Mouse (Mus musculus) thymus, postnatal 36 days (tissue): ENCODE results near the gene Lalba.
"Not testable (repeated sequence)": the region's sequence is repeated elsewhere in the genome, so short reads cannot be mapped to it uniquely, and the experiment has no call there.

Experiments
- DNase-seq, 2 experiments: peaks; one replicate each; pipeline ENCODE4 v3.0.0; 2022; ENCODE audit warnings: mixed read lengths in 2 of 2

Lalba gene

DNA sequence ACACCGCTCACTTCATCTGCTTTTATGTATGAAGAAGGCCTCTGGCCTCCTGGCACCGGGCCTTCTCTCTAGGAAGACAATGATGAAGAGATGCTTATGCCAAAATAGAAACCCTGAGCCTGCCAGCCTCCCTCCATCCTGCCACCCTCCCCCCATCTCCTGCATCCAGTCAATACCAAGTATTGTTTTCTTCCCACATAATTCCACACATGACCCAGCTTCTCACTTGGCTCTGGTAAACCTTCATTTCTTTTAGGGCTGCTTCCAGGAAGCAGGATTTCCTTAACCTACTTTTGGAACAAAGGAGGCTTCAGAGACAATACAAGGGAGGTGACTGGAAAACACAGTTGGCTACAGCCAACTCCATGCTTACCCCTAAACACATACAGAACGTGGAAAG, at the start of gene Lalba:
TSS of gene Lalba (minus strand) at position 21 of the 400 bp plus-strand sequence.
- DNase-seq, result no peak

DNA sequence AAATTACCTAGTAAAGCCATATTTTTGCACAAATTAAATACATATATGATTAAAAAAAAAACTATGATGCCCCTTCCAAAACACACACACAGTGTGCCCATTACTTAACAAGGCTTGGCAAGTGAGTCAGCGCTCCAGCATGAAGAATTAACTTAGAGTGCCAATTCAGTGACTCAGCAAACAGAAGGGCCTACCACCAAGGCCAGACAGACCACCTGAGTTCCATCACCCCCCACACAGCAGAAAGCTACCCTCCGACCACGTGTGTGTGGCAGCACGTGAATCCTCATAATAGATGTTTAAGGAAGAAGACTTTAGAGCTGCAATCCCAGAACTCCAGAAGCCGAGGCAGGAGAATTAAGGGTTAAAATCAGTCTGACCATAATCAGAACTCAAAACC, 49.8 kb upstream of the Lalba start:
- no peak for DNase-seq

DNA sequence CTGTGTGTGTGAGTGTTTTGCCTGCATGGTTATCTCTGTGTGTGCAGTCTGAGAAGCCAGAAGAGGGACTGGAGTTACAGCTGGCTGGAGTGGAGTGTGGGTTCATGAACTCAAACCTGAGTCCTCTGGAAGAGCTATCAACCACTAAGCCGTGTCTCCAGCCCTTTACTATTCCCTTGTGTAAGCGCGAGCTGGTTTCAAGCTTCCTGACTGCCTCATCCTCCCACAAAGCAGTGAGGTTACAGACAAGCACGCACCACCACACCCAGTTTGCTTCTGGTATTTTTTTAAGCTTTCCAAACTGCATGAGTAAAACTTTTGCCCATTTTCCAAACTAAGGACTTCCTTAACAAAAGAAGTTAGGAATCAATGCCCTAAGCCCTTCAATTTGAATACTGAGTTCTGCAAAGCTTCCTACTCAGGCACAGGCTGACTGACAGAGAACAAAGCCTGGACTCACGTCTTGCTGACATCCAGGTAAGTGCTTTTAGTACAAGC, 45.6 kb upstream of the Lalba start:
- no peak for DNase-seq

DNA sequence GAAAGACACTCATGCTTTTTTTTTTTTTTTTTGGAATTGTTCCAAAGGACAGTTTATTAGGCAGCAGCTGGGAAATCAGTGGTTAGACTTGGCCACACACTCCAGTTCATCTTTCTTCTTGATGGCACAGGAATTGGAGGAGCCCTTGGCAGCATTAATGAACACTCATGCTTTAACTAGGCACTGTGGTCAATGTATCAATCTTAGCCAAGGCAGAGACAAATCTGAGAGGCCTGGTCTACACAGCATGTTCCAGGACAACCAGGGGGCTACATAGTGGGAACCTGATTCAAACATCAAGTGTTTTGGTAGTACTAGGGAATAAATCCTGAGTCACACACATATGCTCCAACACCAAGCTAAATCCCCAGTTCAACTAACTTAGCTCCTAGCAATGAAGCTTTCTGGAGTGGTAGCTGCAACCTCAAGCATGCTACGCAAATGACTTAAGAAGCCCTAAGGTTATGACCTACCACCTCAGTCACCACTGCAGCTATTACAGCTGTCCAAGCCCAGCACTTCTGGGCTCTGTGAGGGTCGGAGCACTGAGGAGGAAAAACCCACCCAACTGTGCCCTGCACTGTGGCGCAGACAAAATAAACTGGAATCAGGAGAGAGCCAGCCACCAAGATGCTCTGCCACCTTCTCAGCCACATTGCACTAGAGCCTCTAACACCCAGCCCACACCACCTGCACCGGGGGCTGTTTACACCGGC, 44.7 kb upstream of the Lalba start:
- DNase-seq, result no peak

DNA sequence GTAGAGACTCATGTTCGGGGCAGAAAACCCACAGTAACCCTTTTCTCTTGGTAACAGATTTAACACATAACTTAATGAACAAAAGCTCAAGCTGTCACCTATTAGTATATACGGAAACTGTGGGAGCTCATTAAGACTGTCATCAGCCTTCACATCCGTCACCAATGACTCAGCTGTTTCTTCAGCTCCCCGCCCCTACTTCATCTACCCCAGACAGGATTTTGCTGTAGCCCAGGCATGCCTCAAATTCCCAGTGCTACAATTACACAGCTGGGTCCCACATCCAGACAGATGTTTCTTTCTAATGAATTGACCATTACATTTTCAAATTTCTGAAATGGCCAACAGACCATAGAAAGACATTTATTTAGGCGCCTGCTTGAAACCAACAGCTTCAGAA, 43.5 kb upstream of the Lalba start:
- DNase-seq, result no peak

DNA sequence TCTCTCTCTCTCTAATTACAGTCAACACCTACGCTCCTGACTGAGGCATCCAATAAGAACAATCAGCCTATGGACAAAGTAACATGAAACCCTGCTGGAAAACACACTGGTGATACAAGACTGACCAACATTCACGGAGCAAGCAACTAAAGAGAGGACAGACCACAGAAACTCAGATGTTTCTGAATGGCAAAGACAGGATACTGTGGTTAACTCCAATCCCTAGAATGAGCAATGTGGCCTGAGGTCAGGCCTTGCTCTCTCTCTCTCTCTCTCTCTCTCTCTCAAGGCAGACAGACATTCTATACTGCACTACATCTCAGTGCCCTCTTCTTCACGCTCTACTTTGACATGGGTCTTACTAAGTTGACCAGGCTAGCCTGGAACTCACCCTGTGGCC, 38.7 kb upstream of the Lalba start:
- no peak for DNase-seq

DNA sequence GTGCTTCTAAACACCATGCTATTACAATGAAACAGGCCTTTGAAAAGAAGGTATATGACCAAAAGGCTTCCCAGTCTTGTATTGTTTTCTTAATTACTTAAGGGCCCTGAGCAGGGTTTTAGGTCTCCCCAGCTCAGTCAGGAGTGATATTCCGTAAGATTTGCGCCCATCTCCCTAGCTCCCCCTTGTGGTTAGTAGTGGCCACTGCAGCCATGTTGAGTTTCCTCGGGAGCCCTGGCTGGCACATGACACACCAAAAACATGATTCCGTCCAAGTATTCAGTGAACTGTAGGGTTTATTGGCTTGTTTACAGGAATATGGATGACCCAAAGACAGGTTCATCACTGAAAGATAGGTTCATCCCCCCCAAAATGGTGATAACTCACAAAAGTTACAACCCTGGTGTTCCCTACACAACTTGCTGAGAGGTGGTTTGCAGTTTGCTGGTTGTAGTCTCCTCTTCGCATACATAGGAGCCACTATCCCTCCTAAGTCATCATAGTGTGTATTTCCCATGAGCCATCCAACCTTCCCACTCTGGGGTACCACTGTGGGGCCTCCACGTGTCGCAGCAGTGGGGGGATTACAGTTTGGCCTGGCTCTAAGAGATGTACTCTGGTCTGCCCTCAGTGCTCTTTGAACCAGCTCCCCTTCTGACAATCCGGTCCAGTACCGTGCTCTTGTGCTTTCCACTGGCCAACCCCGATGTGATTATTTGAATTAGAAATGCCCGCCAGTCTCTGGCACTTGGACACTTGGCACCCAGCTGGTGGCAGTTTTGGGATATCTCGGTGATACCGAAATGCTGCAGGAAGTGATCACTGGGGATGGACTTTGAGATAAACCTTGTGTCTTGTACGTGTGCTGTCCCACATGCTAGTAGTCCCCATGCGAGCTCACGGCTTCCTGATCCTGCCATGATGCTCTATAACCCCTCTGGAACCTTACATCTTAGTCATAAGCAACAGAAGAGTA, 35.1 kb upstream of the Lalba start:
- peak; percentile 60 to 67 for DNase-seq

DNA sequence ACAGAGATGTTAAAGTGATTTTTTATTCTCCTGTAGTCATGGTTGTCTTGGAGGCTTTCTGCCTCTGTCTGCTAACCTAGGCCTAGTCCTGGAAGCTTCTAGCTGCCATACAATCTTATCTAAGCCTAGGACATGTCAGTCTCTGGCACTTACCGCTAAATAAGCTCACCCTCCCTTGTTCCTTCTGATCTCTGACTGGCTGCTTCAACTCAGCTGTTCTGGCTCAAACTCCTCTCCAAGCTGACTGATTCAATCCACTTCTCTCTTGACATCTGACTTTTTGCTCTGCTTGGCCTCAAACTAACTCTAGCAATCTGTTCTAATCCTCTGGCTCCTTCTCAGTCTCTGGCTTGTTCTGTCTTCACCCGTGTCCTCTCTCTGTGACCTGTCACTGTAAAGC, 32.3 kb upstream of the Lalba start:
- DNase-seq, result not testable (repeated sequence)

DNA sequence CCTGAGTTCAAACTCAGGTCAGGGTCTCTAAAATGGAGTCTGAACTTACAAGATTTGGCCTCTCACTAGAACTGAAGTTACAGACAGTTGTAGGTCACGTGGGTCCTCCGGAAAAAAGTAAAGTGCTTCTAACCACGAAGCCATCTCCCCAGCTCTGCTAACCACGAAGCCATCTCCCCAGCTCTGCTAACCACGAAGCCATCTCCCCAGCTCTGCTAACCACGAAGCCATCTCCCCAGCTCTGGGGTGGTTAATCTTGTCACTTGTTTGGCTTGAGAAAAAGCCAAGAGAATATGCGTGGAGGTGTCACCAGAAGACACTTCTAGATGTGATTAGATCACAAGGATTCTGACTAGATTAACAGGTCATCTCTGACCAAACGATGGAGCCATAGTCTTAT, 31.6 kb upstream of the Lalba start:
- DNase-seq, result peak; percentile 60 to 70

DNA sequence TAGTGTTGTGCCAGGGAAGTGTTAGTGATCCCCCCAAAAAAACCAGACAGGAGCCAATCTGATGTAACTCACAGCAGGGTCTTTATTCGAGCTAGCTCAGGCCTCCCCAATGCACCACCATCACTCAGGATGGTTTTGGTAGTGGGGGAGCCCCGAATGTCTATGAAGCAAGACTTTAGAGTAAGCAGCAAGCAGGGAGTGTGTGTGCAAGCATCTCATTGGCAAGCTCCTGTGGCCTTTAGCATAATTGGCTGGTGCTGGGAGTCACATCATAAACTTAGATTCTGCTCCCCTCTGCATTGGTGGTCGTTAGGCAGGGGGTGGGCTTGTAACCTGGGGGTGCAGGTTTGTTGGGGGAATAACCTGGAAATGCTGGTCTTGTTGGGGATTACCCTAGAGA, 31.2 kb upstream of the Lalba start:
- not testable (repeated sequence) for DNase-seq

DNA sequence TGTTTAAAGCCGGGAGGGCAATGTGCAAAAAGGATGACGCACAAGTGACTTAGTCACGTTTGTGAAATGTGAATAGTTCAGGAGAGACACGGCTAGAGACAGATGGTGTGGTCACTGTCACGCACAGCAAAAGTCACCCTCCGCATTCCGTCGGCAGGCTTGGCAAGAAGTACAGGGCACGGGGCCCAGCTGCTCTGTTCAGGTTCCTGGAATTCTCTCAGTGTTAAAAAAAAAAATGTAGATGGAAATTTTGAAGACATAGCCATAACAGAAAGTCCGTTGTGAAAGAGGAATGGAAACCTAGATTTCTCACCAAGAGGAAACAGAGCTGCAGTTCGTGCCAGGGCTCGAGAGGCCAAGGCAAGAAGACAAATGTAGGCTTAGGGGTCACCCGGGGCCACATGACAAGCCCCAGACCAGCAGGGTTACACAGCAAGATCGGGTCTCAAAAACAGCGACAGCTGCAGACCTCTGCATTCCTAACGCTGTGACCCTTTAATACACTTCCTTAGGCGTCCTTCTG, 30.3 kb upstream of the Lalba start:
- DNase-seq, result no peak

DNA sequence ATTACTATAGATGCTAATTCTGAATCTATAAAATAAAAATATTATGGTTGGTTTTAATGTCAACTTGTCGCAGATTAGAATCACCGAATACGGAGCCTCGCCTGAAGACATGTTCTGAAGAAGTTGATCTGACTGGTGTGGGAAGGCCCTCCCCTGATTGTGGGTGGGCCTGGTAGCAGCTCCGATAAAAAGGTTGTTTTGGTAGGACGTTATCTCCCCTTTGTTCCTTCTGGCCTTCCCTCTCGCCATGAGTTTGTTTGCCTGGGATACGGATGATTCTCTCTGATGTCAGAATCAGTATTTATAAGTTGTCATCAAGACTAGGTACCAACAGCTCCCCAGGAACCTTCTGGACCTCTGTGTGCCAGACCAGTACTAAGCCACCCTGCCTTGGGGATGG, 29.7 kb upstream of the Lalba start:
- no peak for DNase-seq

DNA sequence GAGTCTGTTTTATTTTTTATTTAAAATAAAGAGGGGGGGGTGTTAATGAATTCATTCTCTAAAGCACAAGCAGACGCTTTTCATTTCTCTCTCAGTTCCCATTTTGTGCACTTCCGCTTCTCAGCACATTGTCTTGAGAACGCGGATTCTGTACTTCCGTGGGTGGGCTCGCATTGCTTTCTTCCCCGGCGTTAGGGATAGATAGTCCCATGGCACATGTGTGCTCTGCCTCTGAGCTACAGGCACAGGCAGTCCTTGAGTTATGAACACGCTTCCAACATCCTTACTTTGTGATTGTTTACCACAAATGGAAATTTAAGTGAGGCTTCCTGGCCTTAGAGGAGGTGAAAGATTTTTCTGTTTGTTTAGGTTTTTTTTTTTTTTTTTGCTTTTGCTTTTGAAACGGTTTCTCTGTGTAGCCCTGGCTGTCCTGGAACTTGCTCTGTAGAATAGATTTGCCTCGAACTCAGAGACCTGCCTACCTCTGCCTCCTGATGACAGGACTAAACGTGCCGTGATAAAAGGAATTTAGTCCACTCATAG, 28.9 kb upstream of the Lalba start:
- peak; percentile 54 to 68 for DNase-seq

DNA sequence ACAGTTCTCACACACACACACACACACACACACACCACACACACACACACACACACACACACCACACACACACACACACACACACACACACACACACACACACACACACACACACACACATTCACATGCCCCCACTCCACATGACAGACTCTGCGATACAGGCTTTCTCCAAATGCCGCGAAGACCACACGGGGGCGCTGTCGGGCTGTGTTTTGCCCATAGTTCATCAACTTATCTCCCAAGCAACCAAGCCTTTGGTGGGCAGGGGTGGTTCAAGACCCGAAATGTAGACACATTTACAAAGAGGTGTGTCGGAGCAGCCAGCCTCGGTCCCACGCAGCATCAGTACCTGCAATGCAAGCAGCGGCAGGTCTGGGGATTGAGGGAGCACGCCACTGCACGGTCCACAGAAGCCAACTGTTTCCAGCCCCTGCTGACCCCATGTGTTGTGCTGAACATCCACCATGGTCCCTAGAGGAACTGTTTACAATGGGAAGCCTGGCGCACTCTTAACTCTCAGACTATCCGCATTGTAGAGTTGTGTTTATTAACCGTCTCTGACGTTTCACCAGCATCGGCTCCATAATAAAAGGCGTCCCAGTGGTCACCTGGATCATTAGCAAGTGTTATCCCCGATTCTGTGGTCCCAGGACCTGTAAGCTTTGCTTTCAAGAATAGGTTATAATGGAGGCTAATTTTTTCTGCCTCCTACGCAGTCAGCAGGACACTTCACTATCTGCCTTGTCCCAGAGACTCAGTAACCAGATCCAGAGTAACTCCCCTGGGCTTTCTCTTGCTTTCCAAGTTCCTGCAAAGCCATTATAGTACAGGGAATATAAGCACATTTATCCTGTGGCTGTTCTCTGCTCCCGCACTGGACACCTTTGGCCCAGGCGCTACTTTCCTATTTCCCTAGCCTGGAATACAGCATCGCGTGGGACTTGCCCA, 28.2 kb upstream of the Lalba start:
- peak; percentile 83 to 90 for DNase-seq

DNA sequence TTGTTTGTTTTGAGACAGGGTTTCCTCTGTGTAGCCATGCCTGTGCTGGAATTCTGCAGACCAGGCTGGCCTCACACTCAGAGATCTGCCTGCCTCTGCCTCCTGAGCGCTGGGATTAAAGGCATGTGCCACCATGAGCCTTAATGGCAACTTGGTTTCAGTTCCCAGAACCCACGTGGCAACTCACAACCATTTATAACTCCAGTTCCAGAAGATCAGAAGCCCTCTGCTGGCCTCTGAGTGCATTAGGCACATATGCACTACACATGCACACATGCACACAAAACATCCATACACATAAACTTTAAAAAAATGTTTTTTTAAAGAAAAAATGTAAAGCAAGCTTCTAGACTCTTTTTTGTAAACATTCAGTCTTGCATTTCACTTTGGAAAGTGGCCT, 26.9 kb upstream of the Lalba start:
- DNase-seq, result no peak

DNA sequence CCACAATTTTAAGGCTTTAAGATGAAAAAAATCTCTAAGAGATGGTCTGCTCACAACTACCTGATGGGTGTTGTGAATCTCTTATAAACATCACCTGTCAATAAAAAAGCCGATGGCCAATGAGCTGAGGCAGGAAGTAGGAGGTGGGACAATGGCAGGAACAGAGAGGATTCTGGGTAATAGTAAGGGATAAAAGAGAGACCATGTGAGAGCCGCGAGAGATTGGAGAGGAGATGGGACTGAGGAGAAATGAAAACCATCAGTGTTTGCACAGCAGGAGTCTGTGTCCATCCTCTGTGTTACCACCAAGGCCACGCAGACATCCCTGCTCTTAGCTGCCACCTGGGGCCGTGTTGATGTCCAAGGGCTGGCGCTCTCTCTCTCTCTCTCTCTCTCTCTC, 24.8 kb upstream of the Lalba start:
- DNase-seq, result no peak

DNA sequence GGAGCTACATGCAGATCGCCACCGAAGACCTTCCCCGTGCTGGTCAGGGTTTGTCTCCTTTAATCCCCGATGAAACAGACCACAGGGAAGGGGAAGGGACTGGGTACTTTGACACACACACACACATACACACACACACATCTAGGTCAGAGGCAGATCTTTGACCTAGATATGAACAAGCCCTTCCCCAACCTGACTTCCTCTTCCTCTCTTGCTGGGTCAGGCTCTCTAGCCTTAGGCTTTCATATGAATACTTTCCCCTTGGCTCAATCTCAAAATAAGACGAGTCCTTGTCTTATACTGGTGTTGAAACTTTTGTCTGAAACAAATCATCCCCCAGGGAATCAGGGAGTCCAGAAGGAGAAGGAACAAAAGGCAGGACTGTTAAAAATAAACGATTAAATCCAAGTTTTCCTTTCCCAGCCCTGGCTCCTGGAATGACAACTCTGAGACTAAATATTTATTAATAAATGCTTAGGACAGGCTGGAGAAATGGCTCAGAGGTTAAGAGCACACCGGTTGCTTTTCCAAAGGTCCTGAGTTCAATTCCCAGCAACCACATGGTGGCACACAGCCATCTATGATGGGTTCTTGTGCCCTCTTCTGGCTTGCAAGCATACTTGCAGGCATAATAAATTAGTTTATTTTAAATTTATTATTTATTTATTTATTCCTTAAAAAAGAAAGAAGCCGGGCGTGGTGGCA, 23.9 kb upstream of the Lalba start:
- peak; percentile 37 to 39 for DNase-seq

DNA sequence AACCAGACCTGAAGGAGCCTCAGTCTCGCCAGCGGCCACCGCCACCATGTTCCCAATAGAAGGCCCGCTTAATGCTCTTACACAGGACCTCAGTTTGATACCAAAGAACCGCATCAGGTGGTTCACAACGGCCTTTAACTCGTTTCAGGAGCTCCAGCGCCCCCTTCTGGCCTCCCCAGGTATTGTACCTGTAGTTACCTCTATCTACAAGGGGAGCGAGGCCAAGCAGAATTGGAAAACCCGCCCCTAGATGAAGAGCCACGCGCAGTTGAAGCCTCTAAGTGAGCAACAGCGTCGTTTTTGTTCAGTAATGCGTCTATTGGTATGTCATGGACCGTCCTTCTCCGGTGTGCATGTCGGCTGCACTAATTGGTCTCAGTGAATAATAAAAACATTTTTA, 22.0 kb upstream of the Lalba start:
- peak; percentile 79 to 82 for DNase-seq

DNA sequence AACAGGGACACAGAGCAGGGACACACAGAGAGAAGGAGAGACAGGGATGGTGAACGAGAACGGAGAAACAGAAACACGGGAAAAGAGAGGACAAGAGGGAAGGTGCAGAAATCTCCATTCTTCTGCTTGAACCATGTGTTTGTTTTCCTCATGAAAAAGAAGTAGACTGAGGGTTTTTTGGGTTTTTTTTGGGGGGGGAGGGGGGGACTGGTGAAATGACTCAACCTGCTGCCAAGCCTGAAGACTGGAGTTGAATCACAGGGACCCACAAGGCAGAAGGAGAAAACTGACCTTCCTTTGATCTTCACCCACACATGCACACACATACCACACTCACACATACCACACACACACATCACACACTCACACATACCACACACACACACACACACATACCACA, 20.8 kb upstream of the Lalba start:
- no peak for DNase-seq

DNA sequence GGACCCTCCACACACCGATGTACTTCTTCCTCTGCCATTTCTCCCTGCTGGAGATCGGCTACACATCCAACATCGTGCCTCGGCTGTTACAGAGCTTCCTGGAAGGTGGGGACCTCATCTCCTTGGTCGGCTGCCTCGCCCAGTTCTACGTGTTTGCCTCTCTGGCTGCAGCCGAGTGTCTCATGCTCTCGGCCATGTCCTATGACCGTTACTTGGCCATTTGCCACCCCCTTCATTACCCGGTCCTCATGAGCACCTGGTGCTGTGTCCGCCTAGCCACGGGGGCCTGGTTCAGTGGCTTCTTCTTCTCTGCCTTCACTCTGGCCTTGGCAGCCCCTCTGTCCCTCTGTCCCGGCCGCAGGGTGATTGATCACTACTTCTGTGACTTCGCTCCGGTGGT, 15.1 kb upstream of the Lalba start:
- DNase-seq, result no peak

DNA sequence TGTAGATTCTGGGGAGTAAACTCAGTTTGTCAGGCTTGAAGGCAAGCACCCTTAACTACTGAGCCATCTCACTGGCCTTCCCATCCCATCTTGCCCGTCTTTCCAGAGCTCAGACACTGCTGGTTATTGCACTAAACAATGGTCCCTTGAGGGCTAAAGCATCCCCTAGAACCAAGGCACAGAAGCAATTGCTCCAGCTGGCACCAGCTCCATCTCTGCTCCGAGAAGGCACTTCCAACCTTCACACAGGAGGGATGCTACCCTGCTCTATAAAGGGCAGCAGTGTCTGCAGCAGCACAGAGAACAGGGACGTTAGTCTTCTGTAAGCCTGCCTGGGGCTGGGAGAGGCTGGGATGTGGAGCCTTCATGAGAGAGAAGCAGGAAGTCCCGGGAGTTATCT, 9.6 kb upstream of the Lalba start, which contains the start of gene Olfr279:
TSS of gene Olfr279 (plus strand) at position 301 of the 400 bp plus-strand sequence.
- DNase-seq, result no peak
